Mouse (Mus musculus): Measurements from ENCODE around the gene Slc39a11. TPM values are rescaled to one million over a fixed set of nuclear protein-coding genes. Genes with fewer than 3 reads are reported as not detected.
A peak's percentile ranks its signal among the peaks of the same experiment; 100 is the strongest.

The Slc39a11 gene
- polyA plus RNA-seq, 1 experiment from 2014 or later, result 42.2 TPM

GRCm38 (mm10) chr11:113330061-113330591, 319.8 kb downstream of the Slc39a11 start:
- Histone ChIP-seq H3K4me1 (peaks cover 19% of the 10 kb centered on the region), H3K9ac (replicated peaks) (no peak overlapping the region), H3K9me3 (no peaks in the 10 kb centered on the region), H3K4me2 (replicated peaks) (no peak overlapping the region), H3K36me3 (no peaks in the 10 kb centered on the region), H3K27ac (replicated peaks) (no peak overlapping the region), H3K27me3 (no peaks in the 10 kb centered on the region), H3K4me3 (no peak overlapping the region)
- no peak for ATAC-seq (replicated peaks)
- 81% methylated on average over 13 of the region's 13 CpGs for WGBS

GRCm38 (mm10) chr11:113327499-113328062, 322.3 kb downstream of the Slc39a11 start:
- Histone ChIP-seq H3K4me2 (replicated peaks) (no peak overlapping the region), H3K4me1 (peaks cover 17% of the 10 kb centered on the region), H3K27me3 (no peaks in the 10 kb centered on the region), H3K9me3 (no peaks in the 10 kb centered on the region), H3K9ac (replicated peaks) (no peak overlapping the region), H3K36me3 (no peaks in the 10 kb centered on the region), H3K27ac (replicated peaks) (peak overlapping the region; percentile 64), H3K4me3 (no peak overlapping the region)
- ATAC-seq (replicated peaks), result peak; percentile 42
- WGBS, result 23% methylated on average over 3 of the region's 3 CpGs

- Histone ChIP-seq H3K36me3 (no peaks in the 10 kb centered on the region), H3K4me1 (peaks cover 17% of the 10 kb centered on the region), H3K4me2 (replicated peaks) (peak overlapping the region; percentile 32), H3K9ac (replicated peaks) (no peak overlapping the region), H3K9me3 (no peaks in the 10 kb centered on the region), H3K4me3 (no peak overlapping the region), H3K27me3 (no peaks in the 10 kb centered on the region), H3K27ac (replicated peaks) (peak overlapping the region; percentile 46; the same call in 1 of the 2 replicates)
- WGBS, result 23% methylated on average over 18 of the region's 18 CpGs
- ATAC-seq (replicated peaks), result peak; percentile 73
These were observed 323.4 kb downstream of the Slc39a11 start for GRCm38 (mm10) chr11:113326387-113327011.

- Histone ChIP-seq H3K4me3 (no peak overlapping the region), H3K36me3 (no peaks in the 10 kb centered on the region), H3K4me2 (replicated peaks) (no peak overlapping the region), H3K27me3 (no peaks in the 10 kb centered on the region), H3K9ac (replicated peaks) (no peak overlapping the region), H3K9me3 (no peaks in the 10 kb centered on the region), H3K27ac (replicated peaks) (no peak overlapping the region), H3K4me1 (peaks cover 7% of the 10 kb centered on the region)
- no peak for ATAC-seq (replicated peaks)
- WGBS, result 94% methylated on average over 3 of the region's 3 CpGs
These were observed 328.3 kb downstream of the Slc39a11 start for GRCm38 (mm10) chr11:113321601-113322000.

- 44% methylated on average over 10 of the region's 10 CpGs for whole genome bisulfite sequencing
- Histone ChIP-seq H3K4me1 (peaks cover 20% of the 10 kb centered on the region), H3K36me3 (no peaks in the 10 kb centered on the region), H3K27ac (replicated peaks) (peak overlapping the region; percentile 61), H3K4me2 (replicated peaks) (no peak overlapping the region), H3K4me3 (no peak overlapping the region), H3K27me3 (no peaks in the 10 kb centered on the region), H3K9me3 (no peaks in the 10 kb centered on the region), H3K9ac (replicated peaks) (no peak overlapping the region)
- 0 out of 2 replicates have a peak, but pooled peaks have one; percentile 48 for ATAC-seq (replicated peaks)
These were observed 340.5 kb downstream of the Slc39a11 start for GRCm38 (mm10) chr11:113309265-113309951.

DNA sequence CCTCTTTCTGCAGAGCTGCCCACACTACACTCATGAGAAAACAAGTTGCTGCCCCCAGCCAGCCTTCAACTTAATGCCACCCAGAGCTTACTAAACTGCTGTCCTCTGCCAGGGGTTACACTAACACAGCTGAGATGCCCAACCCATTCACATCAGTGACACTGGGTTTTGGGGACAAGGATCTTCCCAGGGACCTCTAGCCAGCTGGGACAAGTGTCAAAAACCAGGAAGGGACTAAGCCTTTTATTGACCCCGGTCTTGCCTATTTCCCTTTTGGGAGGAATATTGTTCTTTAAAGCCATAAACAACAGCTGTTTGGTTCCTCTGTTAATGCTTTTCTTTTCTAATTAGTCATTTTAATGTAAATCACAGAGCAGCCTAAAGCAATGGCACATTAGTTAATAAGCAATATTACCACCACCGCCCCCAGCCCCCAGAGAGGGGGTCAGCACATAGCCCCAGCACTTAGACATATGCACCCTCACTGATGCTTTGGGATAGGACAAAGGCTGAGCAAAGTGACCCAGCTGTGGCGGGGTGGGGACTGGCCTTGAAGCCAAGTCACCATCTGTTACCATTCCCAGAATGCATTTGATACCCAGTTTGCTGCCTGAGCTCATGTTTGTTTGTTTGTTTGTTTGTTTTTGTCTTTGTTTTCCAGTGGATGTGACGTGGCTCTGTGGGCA, 341.5 kb downstream of the Slc39a11 start:
- Histone ChIP-seq H3K4me1 (peaks cover 20% of the 10 kb centered on the region), H3K27me3 (no peaks in the 10 kb centered on the region), H3K36me3 (no peaks in the 10 kb centered on the region), H3K9ac (replicated peaks) (no peak overlapping the region), H3K27ac (replicated peaks) (peak overlapping the region; percentile 61), H3K9me3 (no peaks in the 10 kb centered on the region), H3K4me2 (replicated peaks) (no peak overlapping the region), H3K4me3 (no peak overlapping the region)
- 39% methylated on average over 4 of the region's 4 CpGs for WGBS
- ATAC-seq (replicated peaks), result peak; percentile 61; the same call in 1 of the 2 replicates

DNA sequence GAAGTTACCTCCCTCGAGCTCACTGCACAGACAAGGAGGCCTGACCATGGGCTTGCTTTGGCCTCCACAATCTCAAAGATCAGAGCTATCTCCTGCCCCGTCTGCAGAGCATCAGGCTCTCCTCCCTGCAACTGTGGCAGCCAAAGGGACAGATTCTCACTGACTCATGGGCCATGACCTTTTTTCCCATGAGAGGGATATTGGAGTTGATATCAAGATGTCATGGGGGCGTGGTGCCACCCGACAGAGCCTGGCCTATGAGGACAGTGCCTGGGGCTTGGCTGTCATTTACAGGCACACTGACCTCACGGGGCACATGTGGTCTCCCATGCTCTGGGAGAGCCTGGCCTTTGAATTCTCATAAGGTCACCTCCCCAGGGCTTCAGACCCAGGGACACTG, 346.7 kb downstream of the Slc39a11 start:
- 91% methylated on average over 5 of the region's 5 CpGs for WGBS
- ATAC-seq (replicated peaks), result no peak
- H3K9me3 ChIP-seq, result no peaks in the 10 kb centered on the region
- H3K4me3 ChIP-seq, result no peak overlapping the region
- no peak overlapping the region for H3K4me2 ChIP-seq (replicated peaks)
- H3K9ac ChIP-seq (replicated peaks), result no peak overlapping the region
- H3K4me1 ChIP-seq, result peaks cover 15% of the 10 kb centered on the region
- no peaks in the 10 kb centered on the region for H3K36me3 ChIP-seq
- H3K27me3 ChIP-seq, result no peaks in the 10 kb centered on the region
- H3K27ac ChIP-seq (replicated peaks), result no peak overlapping the region

- Histone ChIP-seq H3K27ac (replicated peaks) (peak overlapping the region; percentile 62), H3K9ac (replicated peaks) (no peak overlapping the region), H3K4me3 (no peak overlapping the region), H3K4me2 (replicated peaks) (no peak overlapping the region), H3K9me3 (no peaks in the 10 kb centered on the region), H3K27me3 (no peaks in the 10 kb centered on the region), H3K4me1 (peaks cover 23% of the 10 kb centered on the region), H3K36me3 (no peaks in the 10 kb centered on the region)
- ATAC-seq (replicated peaks), result no peak
- 30% methylated on average over 10 of the region's 10 CpGs for WGBS
These were observed 350.4 kb downstream of the Slc39a11 start for GRCm38 (mm10) chr11:113299492-113299891.

DNA sequence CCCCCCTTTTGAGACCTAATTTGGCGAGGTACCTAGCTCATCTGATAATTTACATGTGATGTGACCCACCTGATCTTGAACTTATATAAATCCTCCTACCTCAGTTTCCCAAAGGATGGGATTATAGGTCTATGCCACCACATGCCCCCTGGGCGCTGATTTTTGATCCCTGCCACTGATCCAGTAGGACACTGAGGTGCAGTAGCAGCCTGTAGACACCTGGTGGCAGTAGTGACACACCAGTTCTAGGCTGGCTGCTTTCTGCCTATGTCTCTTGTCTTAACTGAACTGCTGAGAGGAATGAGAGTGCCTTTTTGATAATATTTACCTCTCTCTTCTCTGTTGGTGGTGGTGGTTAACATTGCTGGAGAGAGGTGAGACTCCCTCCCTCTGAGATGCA, 352.1 kb downstream of the Slc39a11 start:
- ATAC-seq (replicated peaks), result peak; percentile 66
- no peak overlapping the region for H3K4me2 ChIP-seq (replicated peaks)
- no peak overlapping the region for H3K9ac ChIP-seq (replicated peaks)
- no peaks in the 10 kb centered on the region for H3K36me3 ChIP-seq
- H3K4me3 ChIP-seq, result no peak overlapping the region
- no peak overlapping the region for H3K27ac ChIP-seq (replicated peaks)
- H3K9me3 ChIP-seq, result no peaks in the 10 kb centered on the region
- H3K27me3 ChIP-seq, result no peaks in the 10 kb centered on the region
- H3K4me1 ChIP-seq, result peaks cover 30% of the 10 kb centered on the region
- 15% methylated on average over 2 of the region's 2 CpGs for WGBS

DNA sequence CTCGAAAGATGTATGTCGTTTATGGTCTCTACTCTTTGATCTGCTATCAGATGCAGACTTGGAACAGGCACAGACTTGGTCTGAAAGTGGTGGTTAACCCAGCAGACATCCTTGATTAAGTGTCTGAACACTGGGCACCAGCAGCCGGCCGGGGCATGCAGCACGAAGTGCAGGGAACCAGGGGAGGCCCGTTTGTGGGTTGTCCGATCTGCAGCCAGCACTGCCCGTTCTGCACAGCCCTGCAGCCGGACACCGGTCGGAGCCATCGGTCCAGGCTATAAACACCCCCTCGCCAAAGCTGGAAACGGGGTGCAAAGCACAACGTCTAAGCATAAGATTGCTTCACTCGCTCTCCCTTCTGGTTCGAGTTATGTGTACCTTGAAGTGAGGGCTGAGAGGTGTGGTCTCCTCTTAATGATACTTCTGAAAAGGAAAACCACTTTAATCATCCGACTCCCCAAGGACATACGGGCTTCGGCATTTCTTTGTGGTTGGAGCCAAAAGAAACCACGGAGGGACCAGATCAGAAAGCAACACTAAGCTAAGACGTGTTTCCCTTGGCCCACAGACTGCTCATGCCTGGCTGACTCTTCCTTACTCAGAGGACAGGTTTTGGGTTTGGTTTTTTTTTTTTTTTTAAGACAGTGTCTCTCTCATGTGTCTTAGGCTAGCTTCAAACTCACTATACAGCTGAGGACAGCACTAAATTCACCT, 352.8 kb downstream of the Slc39a11 start:
- no peaks in the 10 kb centered on the region for H3K36me3 ChIP-seq
- no peak overlapping the region for H3K9ac ChIP-seq (replicated peaks)
- no peaks in the 10 kb centered on the region for H3K27me3 ChIP-seq
- H3K4me2 ChIP-seq (replicated peaks), result no peak overlapping the region
- H3K9me3 ChIP-seq, result no peaks in the 10 kb centered on the region
- ATAC-seq (replicated peaks), result no peak
- H3K4me3 ChIP-seq, result no peak overlapping the region
- no peak overlapping the region for H3K27ac ChIP-seq (replicated peaks)
- H3K4me1 ChIP-seq, result peaks cover 30% of the 10 kb centered on the region
- WGBS, result 92% methylated on average over 22 of the region's 22 CpGs

- Histone ChIP-seq H3K4me3 (no peak overlapping the region), H3K27me3 (no peaks in the 10 kb centered on the region), H3K4me1 (peaks cover 30% of the 10 kb centered on the region), H3K36me3 (no peaks in the 10 kb centered on the region), H3K27ac (replicated peaks) (no peak overlapping the region), H3K9ac (replicated peaks) (no peak overlapping the region), H3K4me2 (replicated peaks) (no peak overlapping the region), H3K9me3 (no peaks in the 10 kb centered on the region)
- WGBS, result 28% methylated on average over 7 of the region's 7 CpGs
- 0 out of 2 replicates have a peak, but pooled peaks have one; percentile 30 for ATAC-seq (replicated peaks)
These were observed 353.7 kb downstream of the Slc39a11 start for GRCm38 (mm10) chr11:113296162-113296561.

All from forebrain, embryonic 15.5 days (tissue).